Mouse (Mus musculus) neural tube, embryonic 12.5 days (tissue): ENCODE measurements around the gene Hpgd. TPM values are rescaled to one million over a fixed set of nuclear protein-coding genes. Genes with fewer than 3 reads are reported as not detected.

Experiments used
- ATAC-seq: fragments of 200-750 bp; cut with Nextera tagmentation; 2 replicates; pipeline ENCODE4 v1.8.0; 2017; ENCODE audit warnings: low read depth, mild to moderate bottlenecking, moderate TSS enrichment, moderate library complexity; ENCODE audit not compliant: low FRiP score
- H3K27ac ChIP-seq: fragments of 300-500 bp; sonication (generic); 2 replicates; pipeline ENCODE4 v1.5.1; 2016
- H3K27me3 ChIP-seq: fragments of 300-500 bp; sonication (generic); replicated peaks from 2 replicates; pipeline ENCODE4 v1.6.1; 2016; ENCODE audit warnings: mild to moderate bottlenecking
- H3K36me3 ChIP-seq: fragments of 300-500 bp; sonication (generic); 2 replicates; pipeline ENCODE4 v1.6.1; 2016; ENCODE audit warnings: mild to moderate bottlenecking
- H3K4me1 ChIP-seq: fragments of 300-500 bp; sonication (generic); 2 replicates; pipeline ENCODE4 v1.6.1; 2016
- H3K4me2 ChIP-seq: fragments of 300-500 bp; sonication (generic); replicated peaks from 2 replicates; pipeline ENCODE4 v1.6.1; 2016; ENCODE audit warnings: mild to moderate bottlenecking
- H3K4me3 ChIP-seq: fragments of 300-500 bp; sonication (generic); 2 replicates; pipeline ENCODE4 v1.5.1; 2016
- H3K9ac ChIP-seq: fragments of 300-500 bp; sonication (generic); 2 replicates; pipeline ENCODE4 v1.6.1; 2016; ENCODE audit warnings: mild to moderate bottlenecking
- H3K9me3 ChIP-seq: fragments of 300-500 bp; sonication (generic); 2 replicates; pipeline ENCODE4 v1.6.1; 2016; ENCODE audit warnings: mild to moderate bottlenecking
- WGBS: fragments of 180-500 bp; shearing (Covaris S2); methylation state at CpG from one replicate; pipeline ENCODE4 v1.1.7; 2016; 5-methylcytosine and 5-hydroxymethylcytosine counted together
- polyA plus RNA-seq: library from polyadenylated mRNA; unstranded; fragments of >200 nt; fragmentation: Nextera tagmentation; extraction: Ambion mirVana; gene quantifications from 2 replicates; pipeline ENCODE4 v1.2.1, GENCODE M21; 2016

Gene Hpgd
- polyA plus RNA-seq, 1 experiment from 2014 or later: 5.5 TPM

GRCm38 (mm10) chr8:56335390-56336000, 41.1 kb downstream of the Hpgd start:
- no peaks in the 10 kb centered on the region for H3K27me3 ChIP-seq
- H3K36me3 ChIP-seq: no peaks in the 10 kb centered on the region
- no peak for ATAC-seq
- H3K9ac ChIP-seq: no peak overlapping the region
- H3K9me3 ChIP-seq: no peaks in the 10 kb centered on the region
- H3K27ac ChIP-seq: no peak overlapping the region
- H3K4me2 ChIP-seq: no peak overlapping the region
- no peaks in the 10 kb centered on the region for H3K4me1 ChIP-seq
- no peak overlapping the region for H3K4me3 ChIP-seq
- WGBS: 85% methylated on average over 9 of the region's 9 CpGs

GRCm38 (mm10) chr8:56336771-56337170, 42.4 kb downstream of the Hpgd start:
- Histone ChIP-seq H3K27ac (no peak overlapping the region), H3K9me3 (no peaks in the 10 kb centered on the region), H3K4me3 (no peak overlapping the region), H3K27me3 (no peaks in the 10 kb centered on the region), H3K4me1 (no peaks in the 10 kb centered on the region), H3K9ac (no peak overlapping the region), H3K36me3 (no peaks in the 10 kb centered on the region), H3K4me2 (no peak overlapping the region)
- WGBS: 86% methylated on average over 8 of the region's 8 CpGs
- ATAC-seq: no peak

GRCm38 (mm10) chr8:56343505-56343904, 49.1 kb downstream of the Hpgd start:
- H3K4me3 ChIP-seq: no peak overlapping the region
- H3K36me3 ChIP-seq: no peaks in the 10 kb centered on the region
- H3K4me2 ChIP-seq: no peak overlapping the region
- no peaks in the 10 kb centered on the region for H3K9me3 ChIP-seq
- ATAC-seq: no peak
- WGBS: 89% methylated on average over 6 of the region's 6 CpGs
- H3K4me1 ChIP-seq: no peaks in the 10 kb centered on the region
- H3K27me3 ChIP-seq: no peaks in the 10 kb centered on the region
- H3K9ac ChIP-seq: no peak overlapping the region
- no peak overlapping the region for H3K27ac ChIP-seq

GRCm38 (mm10) chr8:56343940-56344339, 49.6 kb downstream of the Hpgd start:
- no peak overlapping the region for H3K4me2 ChIP-seq
- 78% methylated on average over 2 of the region's 2 CpGs for WGBS
- H3K9me3 ChIP-seq: no peaks in the 10 kb centered on the region
- no peak for ATAC-seq
- no peaks in the 10 kb centered on the region for H3K4me1 ChIP-seq
- H3K36me3 ChIP-seq: no peaks in the 10 kb centered on the region
- no peak overlapping the region for H3K4me3 ChIP-seq
- H3K27ac ChIP-seq: no peak overlapping the region
- H3K9ac ChIP-seq: no peak overlapping the region
- H3K27me3 ChIP-seq: no peaks in the 10 kb centered on the region

GRCm38 (mm10) chr8:56344359-56344758, 50.0 kb downstream of the Hpgd start:
- Histone ChIP-seq H3K9ac (no peak overlapping the region), H3K27ac (no peak overlapping the region), H3K27me3 (no peaks in the 10 kb centered on the region), H3K9me3 (no peaks in the 10 kb centered on the region), H3K4me1 (no peaks in the 10 kb centered on the region), H3K4me2 (no peak overlapping the region), H3K36me3 (no peaks in the 10 kb centered on the region), H3K4me3 (no peak overlapping the region)
- no peak for ATAC-seq
- 55% methylated on average over 1 of the region's 1 CpGs for WGBS

- Histone ChIP-seq H3K36me3 (no peaks in the 10 kb centered on the region), H3K9ac (no peak overlapping the region), H3K27me3 (no peaks in the 10 kb centered on the region), H3K27ac (no peak overlapping the region), H3K9me3 (no peaks in the 10 kb centered on the region), H3K4me2 (no peak overlapping the region), H3K4me3 (no peak overlapping the region), H3K4me1 (no peaks in the 10 kb centered on the region)
- no peak for ATAC-seq
- 89% methylated on average over 5 of the region's 5 CpGs for WGBS
These were observed 51.4 kb downstream of the Hpgd start for GRCm38 (mm10) chr8:56345641-56346420.

GRCm38 (mm10) chr8:56363180-56363579, 68.8 kb downstream of the Hpgd start:
- ATAC-seq: no peak
- Histone ChIP-seq H3K4me3 (no peak overlapping the region), H3K36me3 (no peaks in the 10 kb centered on the region), H3K9me3 (no peaks in the 10 kb centered on the region), H3K27me3 (no peaks in the 10 kb centered on the region), H3K4me1 (no peaks in the 10 kb centered on the region), H3K4me2 (no peak overlapping the region), H3K27ac (no peak overlapping the region), H3K9ac (no peak overlapping the region)
- WGBS: 90% methylated on average over 2 of the region's 2 CpGs
